Mouse (Mus musculus) forebrain, embryonic 13.5 days (tissue): ENCODE data around the gene Dnal4. TPM values are rescaled to one million over a fixed set of nuclear protein-coding genes. Genes with fewer than 3 reads are reported as not detected.

ENCODE experiments used
- ATAC-seq: fragments of 200-750 bp; cut with Nextera tagmentation; 2 replicates; pipeline ENCODE4 v1.8.0; 2017
- H3K27ac ChIP-seq: fragments of 300-500 bp; sonication (generic); 2 replicates; pipeline ENCODE4 v1.5.1; 2015; ENCODE audit warnings: inconsistent platforms, mild to moderate bottlenecking, moderate library complexity
- H3K27me3 ChIP-seq: fragments of 300-500 bp; sonication (generic); 2 replicates; pipeline ENCODE4 v1.6.1; 2015; ENCODE audit warnings: mild to moderate bottlenecking, inconsistent platforms
- H3K36me3 ChIP-seq: fragments of 300-500 bp; sonication (generic); 2 replicates; pipeline ENCODE4 v1.6.1; 2015; ENCODE audit warnings: mild to moderate bottlenecking, inconsistent platforms; ENCODE audit not compliant: poor library complexity, severe bottlenecking
- H3K4me1 ChIP-seq: fragments of 300-500 bp; sonication (generic); 2 replicates; pipeline ENCODE4 v1.6.1; 2015; ENCODE audit warnings: inconsistent platforms
- H3K4me2 ChIP-seq: fragments of 300-500 bp; sonication (generic); 2 replicates; pipeline ENCODE4 v1.6.1; 2015; ENCODE audit warnings: inconsistent platforms, mild to moderate bottlenecking, moderate library complexity
- H3K4me3 ChIP-seq: fragments of 300-500 bp; sonication (generic); 2 replicates; pipeline ENCODE4 v1.5.1; 2015; ENCODE audit warnings: mild to moderate bottlenecking, inconsistent platforms
- H3K9ac ChIP-seq: fragments of 300-500 bp; sonication (generic); 2 replicates; pipeline ENCODE4 v1.6.1; 2015; ENCODE audit warnings: mild to moderate bottlenecking, inconsistent platforms
- H3K9me3 ChIP-seq: fragments of 300-500 bp; sonication (generic); replicated peaks from 2 replicates; pipeline ENCODE4 v1.6.1; 2016; ENCODE audit warnings: inconsistent platforms
- WGBS: fragments of 180-500 bp; shearing (Covaris S2); methylation state at CpG from one replicate; pipeline ENCODE4 v1.1.7; 2015; 5-methylcytosine and 5-hydroxymethylcytosine counted together
- polyA plus RNA-seq: library from polyadenylated mRNA; unstranded; fragments of >200 nt; fragmentation: Nextera tagmentation; extraction: Ambion mirVana; gene quantifications from 2 replicates; pipeline ENCODE4 v1.2.1, GENCODE M21; 2015

Gene Dnal4
- polyA plus RNA-seq, 1 experiment from 2014 or later, result 90.6 TPM

GRCm38 (mm10) chr15:79810061-79810460 is 32.4 kb upstream of the Dnal4 start:
- Histone ChIP-seq H3K4me3 (no peak overlapping the region), H3K4me1 (0 out of 2 replicates have a peak, but pooled peaks cover 2% of the 10 kb centered on the region), H3K9ac (no peak overlapping the region), H3K4me2 (no peak overlapping the region), H3K27ac (no peak overlapping the region), H3K27me3 (peaks cover 38% of the 10 kb centered on the region), H3K36me3 (no peaks in the 10 kb centered on the region), H3K9me3 (no peaks in the 10 kb centered on the region)
- no peak for ATAC-seq
- WGBS, result 62% methylated on average over 2 of the region's 3 CpGs

- no peak overlapping the region for H3K9ac ChIP-seq
- H3K4me3 ChIP-seq, result no peak overlapping the region
- H3K4me1 ChIP-seq, result peaks cover 13% of the 10 kb centered on the region
- H3K36me3 ChIP-seq, result no peaks in the 10 kb centered on the region
- no peak for ATAC-seq
- WGBS, result 51% methylated on average over 5 of the region's 5 CpGs
- H3K9me3 ChIP-seq, result no peaks in the 10 kb centered on the region
- no peak overlapping the region for H3K27ac ChIP-seq
- H3K27me3 ChIP-seq, result peaks cover 51% of the 10 kb centered on the region
- H3K4me2 ChIP-seq, result no peak overlapping the region
Measured at GRCm38 (mm10) chr15:79808658-79809057, 31.0 kb upstream of the Dnal4 start.

GRCm38 (mm10) chr15:79808114-79808513 is 30.5 kb upstream of the Dnal4 start:
- WGBS, result 33% methylated on average over 5 of the region's 5 CpGs

GRCm38 (mm10) chr15:79807050-79807449 is 29.4 kb upstream of the Dnal4 start:
- no peaks in the 10 kb centered on the region for H3K9me3 ChIP-seq
- H3K36me3 ChIP-seq, result no peaks in the 10 kb centered on the region
- WGBS, result 50% methylated on average over 1 of the region's 1 CpGs
- ATAC-seq, result no peak
- peaks cover 21% of the 10 kb centered on the region for H3K4me1 ChIP-seq
- no peak overlapping the region for H3K9ac ChIP-seq
- H3K4me2 ChIP-seq, result no peak overlapping the region
- no peak overlapping the region for H3K4me3 ChIP-seq
- no peak overlapping the region for H3K27ac ChIP-seq
- H3K27me3 ChIP-seq, result peaks cover 67% of the 10 kb centered on the region

More at GRCm38 (mm10) chr15:79808114-79808513, 30.5 kb upstream of the Dnal4 start:
- no peak overlapping the region for H3K4me3 ChIP-seq
- H3K27ac ChIP-seq, result no peak overlapping the region
- ATAC-seq, result no peak
- H3K4me1 ChIP-seq, result peaks cover 19% of the 10 kb centered on the region
- no peaks in the 10 kb centered on the region for H3K36me3 ChIP-seq
- H3K9ac ChIP-seq, result no peak overlapping the region
- H3K4me2 ChIP-seq, result no peak overlapping the region
- peaks cover 56% of the 10 kb centered on the region for H3K27me3 ChIP-seq
- no peaks in the 10 kb centered on the region for H3K9me3 ChIP-seq

GRCm38 (mm10) chr15:79805246-79805645 is 27.6 kb upstream of the Dnal4 start:
- Histone ChIP-seq H3K4me1 (peaks cover 21% of the 10 kb centered on the region), H3K9me3 (no peaks in the 10 kb centered on the region), H3K4me3 (peak overlapping the region; percentile 62), H3K27me3 (peaks cover 69% of the 10 kb centered on the region), H3K4me2 (peak overlapping the region; percentile 86), H3K36me3 (no peaks in the 10 kb centered on the region), H3K27ac (0 out of 2 replicates have a peak overlapping the region, but pooled peaks have one; percentile 44), H3K9ac (peak overlapping the region; percentile 74; the same call in 1 of the 2 replicates)
- no peak for ATAC-seq
- 22% methylated on average over 8 of the region's 8 CpGs for WGBS

GRCm38 (mm10) chr15:79804352-79805071 is 26.9 kb upstream of the Dnal4 start, which contains the start of gene Nptxr:
TSS of gene Nptxr (minus strand) at chr15:79804766.
- ATAC-seq, result peak; percentile 78
- under 1% methylated on average over 47 of the region's 91 CpGs for WGBS
- Histone ChIP-seq H3K4me1 (peaks cover 21% of the 10 kb centered on the region), H3K27me3 (peaks cover 69% of the 10 kb centered on the region), H3K9me3 (no peaks in the 10 kb centered on the region), H3K4me2 (peak within 1 kb of the TSS; percentile 86), H3K27ac (peak within 1 kb of the TSS; percentile 69), H3K4me3 (peak within 1 kb of the TSS; percentile 62), H3K9ac (peak within 1 kb of the TSS; percentile 74), H3K36me3 (no peaks in the 10 kb centered on the region)

- peak; percentile 55 for ATAC-seq
- Histone ChIP-seq H3K27ac (peak overlapping the region; percentile 69), H3K36me3 (no peaks in the 10 kb centered on the region), H3K4me1 (peaks cover 21% of the 10 kb centered on the region), H3K9ac (peak overlapping the region; percentile 74), H3K9me3 (no peaks in the 10 kb centered on the region), H3K27me3 (peaks cover 66% of the 10 kb centered on the region), H3K4me2 (peak overlapping the region; percentile 86), H3K4me3 (peak overlapping the region; percentile 62)
- 7% methylated on average over 79 of the region's 81 CpGs for WGBS
Measured at GRCm38 (mm10) chr15:79803533-79804351, 26.1 kb upstream of the Dnal4 start.

GRCm38 (mm10) chr15:79802304-79802703 is 24.7 kb upstream of the Dnal4 start:
- Histone ChIP-seq H3K36me3 (no peaks in the 10 kb centered on the region), H3K4me2 (no peak overlapping the region), H3K27ac (no peak overlapping the region), H3K27me3 (peaks cover 59% of the 10 kb centered on the region), H3K4me1 (peaks cover 21% of the 10 kb centered on the region), H3K9me3 (no peaks in the 10 kb centered on the region), H3K4me3 (no peak overlapping the region), H3K9ac (no peak overlapping the region)
- WGBS, result 72% methylated on average over 4 of the region's 4 CpGs
- no peak for ATAC-seq

GRCm38 (mm10) chr15:79801646-79802045 is 24.0 kb upstream of the Dnal4 start:
- peaks cover 52% of the 10 kb centered on the region for H3K27me3 ChIP-seq
- no peaks in the 10 kb centered on the region for H3K9me3 ChIP-seq
- H3K9ac ChIP-seq, result no peak overlapping the region
- 75% methylated on average over 2 of the region's 2 CpGs for WGBS
- peaks cover 21% of the 10 kb centered on the region for H3K4me1 ChIP-seq
- H3K36me3 ChIP-seq, result no peaks in the 10 kb centered on the region
- H3K4me2 ChIP-seq, result no peak overlapping the region
- H3K4me3 ChIP-seq, result no peak overlapping the region
- no peak for ATAC-seq
- H3K27ac ChIP-seq, result no peak overlapping the region

- 56% methylated on average over 11 of the region's 11 CpGs for WGBS
Measured at GRCm38 (mm10) chr15:79800701-79801100, 23.1 kb upstream of the Dnal4 start.

GRCm38 (mm10) chr15:79798591-79798990 is 20.9 kb upstream of the Dnal4 start:
- no peak for ATAC-seq
- no peaks in the 10 kb centered on the region for H3K36me3 ChIP-seq
- no peak overlapping the region for H3K27ac ChIP-seq
- H3K4me2 ChIP-seq, result no peak overlapping the region
- peaks cover 22% of the 10 kb centered on the region for H3K27me3 ChIP-seq
- peaks cover 13% of the 10 kb centered on the region for H3K4me1 ChIP-seq
- H3K4me3 ChIP-seq, result no peak overlapping the region
- H3K9ac ChIP-seq, result no peak overlapping the region
- H3K9me3 ChIP-seq, result no peaks in the 10 kb centered on the region
- 92% methylated on average over 10 of the region's 10 CpGs for WGBS

More at GRCm38 (mm10) chr15:79800701-79801100, 23.1 kb upstream of the Dnal4 start:
- no peak overlapping the region for H3K27ac ChIP-seq
- no peak overlapping the region for H3K9ac ChIP-seq
- no peaks in the 10 kb centered on the region for H3K9me3 ChIP-seq
- no peak overlapping the region for H3K4me2 ChIP-seq
- H3K27me3 ChIP-seq, result peaks cover 43% of the 10 kb centered on the region
- no peak overlapping the region for H3K4me3 ChIP-seq
- peaks cover 27% of the 10 kb centered on the region for H3K4me1 ChIP-seq
- no peak for ATAC-seq
- no peaks in the 10 kb centered on the region for H3K36me3 ChIP-seq

GRCm38 (mm10) chr15:79797680-79798079 is 20.0 kb upstream of the Dnal4 start:
- Histone ChIP-seq H3K9me3 (no peaks in the 10 kb centered on the region), H3K4me1 (peaks cover 7% of the 10 kb centered on the region; the same call in 1 of the 2 replicates), H3K36me3 (no peaks in the 10 kb centered on the region), H3K4me2 (no peak overlapping the region), H3K9ac (no peak overlapping the region), H3K27me3 (peaks cover 13% of the 10 kb centered on the region), H3K4me3 (no peak overlapping the region), H3K27ac (no peak overlapping the region)
- WGBS, result 86% methylated on average over 8 of the region's 8 CpGs
- no peak for ATAC-seq
